Mouse (Mus musculus) liver, adult (tissue): Measurements from ENCODE around the gene Rpl6.

Source experiments
- GATA4 ChIP-seq: IDR thresholded peaks from 2 replicates; pipeline ENCODE4 v1.6.1; 2014; ENCODE audit warnings: mild to moderate bottlenecking, low read length; ENCODE audit not compliant: insufficient replicate concordance

Gene Rpl6

GRCm38 (mm10) chr5:121214707-121215106 is 10.4 kb downstream of the Rpl6 start:
- no peak for TF ChIP-seq GATA4

GRCm38 (mm10) chr5:121215380-121216125 is 11.3 kb downstream of the Rpl6 start:
- no peak for TF ChIP-seq GATA4

DNA sequence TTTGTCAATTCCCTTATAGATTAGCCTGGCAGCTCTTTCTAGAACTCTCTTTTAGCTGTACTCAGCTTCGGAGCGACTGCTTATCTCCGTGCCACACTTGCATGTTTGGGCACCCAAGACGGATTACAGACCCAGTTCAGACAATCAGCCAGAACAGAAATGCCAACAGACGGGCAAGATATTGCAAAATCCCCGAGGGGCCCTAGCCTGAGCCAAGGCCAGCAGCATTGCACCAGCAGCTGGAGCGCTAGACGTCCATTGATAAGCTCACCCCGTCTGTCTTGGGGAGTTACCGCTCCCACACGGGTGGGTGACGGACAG is 11.8 kb downstream of the Rpl6 start:
- no peak for TF ChIP-seq GATA4

- no peak for TF ChIP-seq GATA4
These were observed 13.0 kb downstream of the Rpl6 start for GRCm38 (mm10) chr5:121217313-121217634.

- TF ChIP-seq GATA4, result no peak
These were observed 14.9 kb downstream of the Rpl6 start for GRCm38 (mm10) chr5:121219190-121219589.

- TF ChIP-seq GATA4, result no peak
These were observed 15.9 kb downstream of the Rpl6 start, which contains the start of gene Hectd4 for GRCm38 (mm10) chr5:121219980-121220731. Gene Hectd4 (plus strand): TSS chr5:121220219.

DNA sequence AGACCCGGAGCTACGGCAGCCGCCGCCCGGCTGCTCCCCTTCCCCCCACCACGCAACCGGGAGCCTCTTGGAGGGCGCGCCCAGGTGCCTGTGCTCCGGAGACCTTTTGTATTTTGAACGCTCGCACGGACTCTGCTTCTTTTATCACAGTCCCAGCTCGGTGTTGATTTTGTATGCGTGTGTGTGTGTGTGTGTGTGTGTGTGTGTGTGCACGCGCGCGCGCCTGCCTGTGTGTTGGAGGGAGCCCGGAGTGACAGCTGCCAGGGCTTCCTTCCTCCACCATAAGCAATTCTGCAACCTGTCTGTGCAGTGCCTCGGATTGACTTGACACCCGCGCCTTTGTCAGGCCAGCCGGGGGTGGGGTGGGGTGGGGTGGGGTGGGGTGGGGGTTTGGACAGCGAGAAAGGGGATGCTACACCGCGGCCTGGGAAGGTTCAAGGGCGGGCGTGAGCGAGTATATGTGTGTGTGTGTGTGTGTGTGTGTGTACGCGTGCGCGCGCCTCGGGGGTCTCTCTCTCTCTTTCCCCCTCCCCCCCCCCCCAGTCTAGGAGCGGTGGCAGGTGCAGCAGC is 16.5 kb downstream of the Rpl6 start:
- no peak for TF ChIP-seq GATA4

- no peak for TF ChIP-seq GATA4
These were observed 17.1 kb downstream of the Rpl6 start for GRCm38 (mm10) chr5:121221328-121221850.

GRCm38 (mm10) chr5:121224856-121225255 is 20.6 kb downstream of the Rpl6 start:
- TF ChIP-seq GATA4, result no peak

GRCm38 (mm10) chr5:121225854-121226253 is 21.6 kb downstream of the Rpl6 start:
- no peak for TF ChIP-seq GATA4

DNA sequence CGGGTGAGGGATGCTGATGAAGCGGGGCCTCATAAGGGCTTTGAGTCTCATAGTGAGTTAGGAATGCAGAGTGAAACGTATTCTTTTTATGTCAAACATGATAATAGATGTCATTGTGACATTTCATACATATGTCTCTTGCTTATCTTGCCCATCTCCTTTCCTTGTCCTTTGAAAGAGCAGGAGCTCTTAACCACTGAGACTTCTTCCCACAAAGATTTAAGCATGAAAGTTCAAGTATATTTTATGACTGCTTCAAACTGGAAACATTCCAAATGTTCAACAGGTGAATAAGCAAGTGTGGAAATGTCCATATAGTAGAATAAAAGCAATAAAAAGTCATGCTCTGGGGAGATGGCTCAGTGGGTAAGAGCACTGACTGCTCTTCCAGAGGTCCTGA is 22.1 kb downstream of the Rpl6 start:
- no peak for TF ChIP-seq GATA4

- TF ChIP-seq GATA4, result no peak
These were observed 22.6 kb downstream of the Rpl6 start for GRCm38 (mm10) chr5:121226845-121227244.

- TF ChIP-seq GATA4, result no peak
These were observed 24.9 kb downstream of the Rpl6 start for GRCm38 (mm10) chr5:121229182-121229581.

DNA sequence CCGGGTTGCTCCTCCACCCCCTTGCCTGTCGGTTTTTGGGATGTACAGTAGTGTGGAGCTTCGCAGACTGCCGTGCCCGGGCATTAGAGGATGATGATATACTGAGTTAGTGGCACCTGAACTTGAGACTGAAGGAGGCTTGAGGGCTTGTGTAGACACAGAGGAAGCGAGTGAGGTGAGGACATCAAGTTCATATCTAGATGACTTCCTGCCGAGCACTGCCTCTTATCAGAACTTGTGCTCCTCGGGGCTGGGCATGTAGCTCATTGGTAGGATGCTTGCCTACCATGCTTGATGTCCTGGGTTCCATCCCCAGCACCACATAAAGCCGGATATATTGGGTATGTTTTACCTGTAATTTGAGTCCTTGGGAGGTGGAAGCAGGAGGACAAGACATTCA is 26.5 kb downstream of the Rpl6 start:
- TF ChIP-seq GATA4, result no peak

DNA sequence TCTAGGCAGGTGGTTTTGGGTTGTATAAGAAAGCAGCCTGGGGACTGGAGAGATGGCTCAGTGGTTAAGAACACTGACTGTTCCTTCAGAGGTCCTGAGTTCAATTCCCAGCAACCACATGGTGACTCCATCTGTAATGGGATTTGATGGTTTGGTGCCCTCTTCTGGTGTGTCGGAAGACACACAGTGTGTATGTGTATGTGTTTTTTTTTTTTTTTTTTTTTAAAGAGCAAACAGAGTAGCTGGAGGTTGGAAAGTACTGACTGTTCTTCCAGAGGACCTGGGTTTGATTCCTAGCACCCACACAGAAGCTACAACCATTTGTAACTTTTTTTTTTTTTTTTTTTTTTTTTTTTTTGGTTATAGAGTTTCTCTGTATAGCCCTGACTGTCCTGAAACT is 28.5 kb downstream of the Rpl6 start:
- TF ChIP-seq GATA4, result no peak

- TF ChIP-seq GATA4, result no peak
These were observed 29.4 kb downstream of the Rpl6 start for GRCm38 (mm10) chr5:121233726-121234125.

GRCm38 (mm10) chr5:121236171-121236570 is 31.9 kb downstream of the Rpl6 start:
- TF ChIP-seq GATA4, result no peak

- no peak for TF ChIP-seq GATA4
These were observed 33.9 kb downstream of the Rpl6 start for GRCm38 (mm10) chr5:121238208-121238607.
